Mouse (Mus musculus): ENCODE results near the gene Pear1.
A peak's percentile ranks its signal among the peaks of the same experiment; 100 is the strongest.

Pear1 gene

DNA sequence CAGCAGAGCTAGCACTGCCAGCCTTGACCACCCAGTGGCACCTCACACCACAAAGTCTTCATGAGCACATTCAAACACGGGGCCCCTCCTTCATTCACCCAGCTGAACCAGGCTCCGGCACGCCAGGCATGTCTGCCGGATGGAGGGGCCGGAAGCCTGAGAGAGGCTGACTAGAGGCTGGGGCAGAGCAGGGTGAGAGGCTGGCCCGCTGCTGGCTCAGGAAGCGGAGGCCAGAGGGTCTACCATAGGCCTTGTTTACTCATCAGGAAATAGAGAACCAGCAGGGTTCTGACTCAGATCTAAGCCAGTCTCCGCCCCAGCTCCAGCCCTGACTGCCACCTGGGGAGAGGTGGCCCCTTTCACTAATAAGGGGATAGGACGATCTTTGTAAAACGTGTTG, 59.0 kb downstream of the Pear1 start:
- peak; percentile 75 to 76 for DNase-seq

- DNase-seq, result peak; percentile 53 to 61
Measured at GRCm38 (mm10) chr3:87764506-87764905, 59.6 kb downstream of the Pear1 start.

DNA sequence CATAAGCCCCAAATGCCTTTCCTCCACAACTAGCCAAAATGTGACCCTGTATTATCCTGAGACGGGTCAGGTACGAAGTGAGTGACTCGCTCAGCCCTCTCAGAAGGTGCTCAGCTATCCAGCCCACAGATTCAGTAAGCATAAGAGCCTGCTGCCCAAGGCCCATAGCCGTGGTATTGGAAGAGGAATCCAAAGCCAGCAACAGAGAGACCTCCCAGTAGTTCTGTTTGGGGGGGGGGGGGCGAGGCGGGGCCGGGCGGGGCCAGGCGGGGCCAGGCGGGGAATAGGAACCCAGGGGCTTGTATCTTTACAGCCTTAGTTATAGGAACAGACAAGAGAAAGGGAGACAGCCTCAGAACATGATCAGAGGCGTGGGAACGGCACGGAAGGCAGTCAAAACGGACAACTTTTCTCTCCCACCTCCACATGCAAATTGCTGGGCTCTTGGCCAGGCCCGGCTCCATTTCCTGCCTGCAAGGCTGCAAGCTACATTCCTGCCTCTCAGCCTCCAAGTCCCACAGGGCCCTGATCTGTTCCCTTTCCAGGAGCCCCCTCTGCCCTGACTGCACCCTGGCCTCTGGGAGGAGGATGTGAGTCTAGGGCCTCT, 60.3 kb downstream of the Pear1 start:
- DNase-seq, result peak; percentile 82 to 88

DNA sequence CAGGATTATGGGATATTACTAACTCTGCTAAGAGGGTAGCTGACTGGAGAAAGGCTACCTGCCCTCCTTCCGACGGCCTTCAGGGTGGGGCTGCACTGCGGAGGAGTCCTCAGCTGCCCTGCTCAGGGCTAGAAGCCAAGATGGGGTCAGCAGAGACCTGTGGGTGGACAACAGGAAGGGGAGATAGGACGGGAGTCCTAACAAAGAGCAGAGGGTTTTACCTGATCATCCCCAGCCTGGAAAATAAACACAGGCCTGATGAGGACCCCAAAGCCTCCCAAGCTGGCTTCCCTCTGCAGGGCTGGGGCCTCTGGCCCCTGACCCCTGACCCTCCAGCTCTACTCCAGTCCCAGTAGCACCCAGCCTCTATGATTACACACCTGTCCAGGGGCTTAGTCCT, 60.9 kb downstream of the Pear1 start:
- DNase-seq, result no peak

DNA sequence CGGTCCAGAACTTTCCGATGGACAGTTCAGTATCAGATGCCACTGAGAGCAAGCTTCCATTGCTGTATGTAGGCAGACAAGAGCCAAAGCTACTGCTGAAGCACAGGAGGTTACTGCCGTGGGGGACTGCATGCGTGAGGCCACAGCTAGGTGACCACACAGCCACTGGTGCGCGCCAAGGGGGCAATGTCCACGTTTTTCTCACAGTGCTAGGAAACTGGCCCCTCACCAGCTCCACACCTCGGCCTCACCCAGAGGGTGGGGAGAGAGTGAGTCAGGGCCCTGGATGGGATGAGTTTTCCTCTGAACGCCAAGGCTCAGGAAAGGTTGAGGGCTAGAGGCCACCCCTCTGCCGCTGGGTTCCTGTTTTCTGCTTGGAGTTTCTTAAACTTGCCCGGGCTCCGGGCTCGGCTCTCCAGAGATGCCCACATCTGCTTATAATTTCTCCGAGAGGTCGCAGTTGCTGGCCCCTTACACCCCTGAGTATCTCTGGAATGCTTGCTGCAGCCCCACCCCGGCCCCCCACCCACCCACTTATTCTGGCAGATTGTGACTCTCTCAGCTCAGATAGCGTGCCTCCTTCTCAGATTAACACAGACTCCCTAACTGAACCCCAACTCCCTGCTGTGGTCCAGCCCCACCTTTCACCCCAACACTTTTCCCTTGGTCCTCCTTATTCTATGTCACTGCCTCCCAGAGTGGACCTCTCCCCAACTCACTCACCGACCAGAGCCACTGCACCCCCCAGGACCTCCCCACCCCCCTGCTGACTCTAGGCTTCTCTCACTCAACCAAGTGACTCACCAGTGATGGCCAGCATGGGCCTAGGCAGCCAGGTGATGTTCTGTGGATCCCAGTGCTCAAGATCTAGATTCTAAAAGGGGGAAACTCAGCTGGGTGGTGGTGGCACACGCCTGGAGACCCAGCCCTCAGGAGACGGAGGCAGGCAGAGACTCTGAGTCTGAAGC, 62.4 kb downstream of the Pear1 start:
- peak; percentile 70 to 77 for DNase-seq

DNA sequence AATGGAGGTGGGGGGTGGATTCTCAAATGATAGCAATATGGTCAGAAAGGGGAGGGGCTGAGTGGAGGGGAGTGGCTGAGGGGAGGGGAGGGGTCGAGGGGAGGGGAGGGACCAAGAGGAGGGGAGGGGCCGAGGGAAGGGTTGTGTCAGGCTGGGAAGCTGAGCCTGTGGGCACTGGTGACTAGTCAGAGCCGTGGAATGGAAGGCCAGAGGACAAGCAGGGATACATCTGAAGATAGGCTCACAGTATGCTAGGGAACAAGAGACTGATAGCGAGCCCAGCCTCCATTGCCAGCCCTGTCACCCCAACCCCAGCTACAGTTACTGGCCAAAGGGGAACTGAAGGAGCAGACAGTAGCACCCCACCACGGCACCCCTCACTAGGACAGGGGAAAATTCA, 65.5 kb downstream of the Pear1 start:
- DNase-seq, result no peak

DNA sequence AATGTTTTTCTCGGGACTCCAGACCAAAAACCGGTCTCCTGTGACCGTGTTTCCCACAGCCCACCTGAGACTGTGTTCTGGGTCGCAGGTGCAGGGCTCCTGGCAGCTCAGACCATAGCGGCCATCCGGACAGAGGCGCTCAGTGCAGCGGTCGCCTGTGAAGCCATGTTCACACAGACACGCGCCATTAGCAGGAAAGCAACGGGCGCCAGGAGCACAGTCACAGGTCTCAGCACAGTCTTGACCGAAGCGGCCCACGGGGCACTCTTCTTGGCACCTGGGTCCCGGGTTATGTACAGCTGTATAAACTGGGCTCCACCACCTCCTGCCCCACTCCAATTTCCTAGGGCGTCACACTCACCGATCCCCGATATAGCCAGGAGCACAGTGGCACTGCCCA, 67.6 kb downstream of the Pear1 start:
- no peak for DNase-seq

GRCm38 (mm10) chr3:87755964-87756363, 68.1 kb downstream of the Pear1 start:
- DNase-seq, result peak; percentile 88 to 96

DNA sequence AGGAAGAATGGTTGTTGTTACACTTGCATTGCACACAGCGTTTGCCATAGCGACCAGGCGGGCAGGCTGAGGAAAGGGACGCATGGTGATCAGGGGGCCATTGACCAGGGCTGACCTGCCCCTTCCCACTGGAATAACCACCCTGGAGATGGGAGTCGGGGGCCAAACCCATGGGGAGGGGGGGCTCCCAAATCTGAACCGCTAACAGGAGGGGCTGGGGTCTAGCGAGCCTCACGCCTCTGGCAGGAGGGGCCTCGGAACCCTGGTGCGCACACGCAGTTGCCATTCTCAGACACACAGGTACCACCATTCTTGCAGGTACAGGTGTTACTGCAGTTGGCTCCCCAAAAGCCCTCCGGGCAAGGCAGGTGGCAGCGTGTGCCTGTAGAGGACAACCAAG, 70.3 kb downstream of the Pear1 start:
- no peak for DNase-seq

- no peak for DNase-seq
Measured at GRCm38 (mm10) chr3:87752567-87752966, 71.5 kb downstream of the Pear1 start.

- no peak for DNase-seq
Measured at GRCm38 (mm10) chr3:87749977-87750376, 74.1 kb downstream of the Pear1 start.

DNA sequence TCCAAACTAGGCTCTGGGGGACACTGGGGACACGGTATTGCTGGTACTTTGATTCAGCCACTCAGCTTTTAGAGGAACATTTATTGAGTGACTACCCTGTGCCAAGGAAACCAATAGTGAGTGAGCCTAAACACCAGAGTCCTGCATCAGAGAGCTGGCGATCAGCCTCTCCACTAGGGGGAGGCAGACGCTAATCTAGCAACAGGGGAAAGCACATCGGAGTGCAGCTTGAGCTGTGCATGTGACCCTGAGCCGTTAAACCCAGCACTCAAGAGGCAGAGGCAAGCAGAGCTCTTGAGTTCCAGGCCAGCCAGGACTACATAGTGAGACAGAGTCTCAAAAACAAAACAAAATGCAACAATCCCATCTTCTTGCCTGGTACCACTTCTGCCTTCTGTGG, 75.1 kb downstream of the Pear1 start:
- peak; percentile 72 to 85 for DNase-seq

DNA sequence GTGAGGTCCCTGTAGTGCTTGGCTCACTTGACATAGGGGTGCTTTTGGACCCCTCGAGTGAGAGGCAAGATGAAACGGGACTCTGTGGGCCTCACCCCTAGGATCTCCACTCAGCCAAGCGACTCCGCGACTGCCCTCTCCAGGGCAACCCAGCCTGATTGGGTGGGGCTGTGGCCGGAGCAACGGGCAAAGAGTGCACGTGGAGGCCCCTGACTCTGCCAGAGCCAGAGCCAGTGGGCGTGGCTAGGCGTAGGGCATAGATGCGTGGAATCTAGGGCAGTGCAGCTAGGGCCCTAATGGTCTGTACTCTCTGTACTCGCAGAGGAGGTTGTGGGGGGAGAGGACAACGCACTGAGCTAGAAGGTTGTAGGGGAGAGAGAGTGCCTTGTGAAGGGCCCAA, 75.7 kb downstream of the Pear1 start, which contains the start of gene Lrrc71:
TSS of gene Lrrc71 (minus strand) at position 195 of the 400 bp plus-strand sequence.
- DNase-seq, result peak; percentile 73 to 74

- DNase-seq, result peak in 1 of 2 experiments; percentile 40
Measured at GRCm38 (mm10) chr3:87745036-87745659, 79.0 kb downstream of the Pear1 start.

- no peak for DNase-seq
Measured at GRCm38 (mm10) chr3:87743927-87744326, 80.2 kb downstream of the Pear1 start.

DNA sequence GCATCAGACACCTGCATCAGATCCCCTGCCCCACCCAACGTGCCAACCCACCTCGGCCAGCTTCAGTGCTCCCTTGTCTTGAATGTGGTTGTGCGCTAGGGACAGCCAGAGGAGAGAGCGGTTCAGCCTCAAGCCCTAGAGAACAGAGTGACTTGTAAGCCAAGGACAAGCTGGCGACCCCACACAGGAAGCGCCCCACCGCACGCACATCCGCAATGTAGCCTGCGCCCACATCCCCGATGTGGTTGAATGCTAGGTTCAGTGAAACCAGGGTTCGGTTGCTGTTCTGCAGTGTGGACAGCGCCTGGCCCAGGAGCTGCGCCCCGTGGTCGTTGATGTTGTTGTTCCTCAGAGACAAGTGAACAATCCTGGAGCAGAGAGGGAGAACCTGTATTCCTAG, 81.4 kb downstream of the Pear1 start:
- no peak for DNase-seq

GRCm38 (mm10) chr3:87742013-87742412, 82.1 kb downstream of the Pear1 start:
- no peak for DNase-seq

GRCm38 (mm10) chr3:87738906-87739305, 85.2 kb downstream of the Pear1 start:
- no peak for DNase-seq

- no peak for DNase-seq
Measured at GRCm38 (mm10) chr3:87735335-87735734, 88.8 kb downstream of the Pear1 start.

DNA sequence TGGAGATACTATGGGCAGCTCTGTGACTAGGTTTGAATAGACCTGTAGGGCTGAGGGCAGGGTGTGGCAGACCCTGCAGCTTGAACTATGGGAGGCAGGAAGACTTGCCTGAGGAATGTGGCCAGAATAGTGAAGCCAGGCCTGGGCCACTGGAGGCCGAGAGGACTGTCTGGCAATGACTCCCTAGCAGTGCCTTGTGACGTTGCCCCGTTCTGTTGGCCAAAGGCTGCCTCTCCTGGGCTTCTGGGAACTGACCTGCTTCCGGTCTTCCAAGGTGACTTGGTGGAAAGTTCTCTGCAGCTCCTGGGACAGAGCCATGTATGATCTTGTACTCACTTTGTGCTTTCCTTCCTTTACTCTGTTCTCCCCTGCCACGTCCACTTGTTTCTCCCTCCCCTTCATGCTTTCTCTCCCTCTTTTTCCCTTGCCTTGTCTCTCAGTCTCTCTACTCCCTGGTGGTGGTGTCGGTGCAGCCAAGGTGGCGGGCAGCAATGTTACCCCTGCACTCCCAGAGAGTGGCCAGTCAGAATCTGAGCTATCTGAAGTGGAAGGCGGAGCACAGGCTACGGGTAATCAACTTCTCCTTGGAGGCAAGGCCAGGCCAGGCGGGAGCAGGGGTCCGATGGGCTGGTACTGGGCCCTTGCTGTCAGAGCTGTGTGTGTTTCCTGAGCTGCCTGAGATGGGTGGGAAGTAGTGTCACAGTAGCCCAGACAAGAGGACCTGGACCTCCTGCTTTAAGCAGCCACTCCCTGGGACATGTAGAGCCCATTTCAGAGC, 89.9 kb downstream of the Pear1 start:
- no peak for DNase-seq

- no peak for DNase-seq
Measured at GRCm38 (mm10) chr3:87733098-87733497, 91.0 kb downstream of the Pear1 start.

GRCm38 (mm10) chr3:87728696-87729095, 95.4 kb downstream of the Pear1 start:
- DNase-seq, result no peak

- no peak for DNase-seq
Measured at GRCm38 (mm10) chr3:87726191-87726590, 97.9 kb downstream of the Pear1 start.
